Mouse (Mus musculus): ENCODE results near the gene Armh3. TPM values are rescaled to one million over a fixed set of nuclear protein-coding genes. Genes with fewer than 3 reads are reported as not detected.

Armh3 gene
- total RNA-seq, 4 experiments from 2014 or later = 20.7 to 22.8 (median 21.7) TPM

- DNase-seq (ENCODE audit: low spot score in 2 of 2) = no peak
Measured at GRCm38 (mm10) chr19:45991171-45991570, 7.1 kb downstream of the Armh3 start.

DNA sequence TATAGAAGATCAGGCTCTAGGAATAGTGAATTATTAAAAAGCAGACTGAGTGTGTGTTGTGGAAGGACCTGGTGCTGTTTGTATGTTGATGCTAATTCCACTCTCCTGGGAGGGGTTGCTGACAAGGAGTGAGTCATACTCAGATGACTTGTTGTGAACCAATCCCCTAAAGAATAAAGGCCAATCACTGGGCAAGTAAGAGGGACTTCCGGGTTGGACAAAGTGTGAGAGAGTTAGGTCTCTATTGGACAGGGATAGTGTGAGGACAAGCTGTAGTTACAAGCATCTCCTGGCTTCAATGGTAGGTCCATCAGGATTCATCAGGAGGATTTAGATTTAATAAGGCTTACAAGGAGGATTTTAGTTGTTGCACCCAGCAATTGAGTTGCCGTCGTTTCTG lies 10.1 kb downstream of the Armh3 start:
- DNase-seq (ENCODE audit: low spot score in 2 of 2) = no peak

DNA sequence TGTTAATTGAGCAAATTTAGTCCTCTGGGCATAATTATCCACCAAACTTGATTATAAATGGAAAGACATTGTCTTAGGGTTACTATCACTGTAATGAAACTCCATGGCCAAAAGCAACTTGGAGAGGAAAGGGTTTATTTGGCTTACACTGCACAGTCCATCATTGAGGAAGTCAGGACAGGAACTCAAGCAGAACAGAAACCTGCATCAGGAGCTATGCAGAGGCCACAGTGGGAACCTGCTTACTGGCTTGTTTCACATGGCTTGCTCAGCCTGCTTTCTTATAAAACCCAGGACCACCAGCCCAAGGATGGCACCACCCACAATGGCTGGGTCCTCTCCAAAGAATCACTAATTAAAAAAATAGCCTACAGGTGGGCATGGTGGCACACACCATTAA lies 13.9 kb downstream of the Armh3 start:
- no peak for DNase-seq (ENCODE audit: low spot score in 2 of 2)

- DNase-seq (ENCODE audit: low spot score in 2 of 2) = no peak
Measured at GRCm38 (mm10) chr19:45960770-45961169, 37.5 kb downstream of the Armh3 start.

GRCm38 (mm10) chr19:45956736-45957135 lies 41.6 kb downstream of the Armh3 start:
- peak in 1 of 2 experiments; percentile 66 for DNase-seq (ENCODE audit: low spot score in 2 of 2)

DNA sequence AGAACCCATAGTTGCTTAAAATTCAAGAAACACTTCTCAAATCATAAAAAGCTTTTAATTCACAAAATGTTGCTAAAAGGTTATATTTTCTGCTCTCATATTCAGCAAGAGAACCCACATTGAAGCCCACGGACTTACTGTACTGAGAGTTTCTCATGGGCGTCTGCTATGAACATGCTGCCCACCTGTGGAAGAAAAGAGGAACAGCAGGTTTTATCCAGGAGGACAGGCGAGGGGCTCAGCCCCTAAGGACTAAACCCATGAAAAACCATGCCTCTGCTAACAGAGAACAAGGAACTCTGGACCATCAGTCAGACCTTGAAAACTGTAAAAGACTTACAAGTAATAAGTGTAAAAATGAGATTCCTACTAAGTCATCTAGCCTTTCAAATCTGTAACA lies 45.0 kb downstream of the Armh3 start:
- no peak for DNase-seq (ENCODE audit: low spot score in 2 of 2)

- DNase-seq (ENCODE audit: low spot score in 2 of 2) = no peak
Measured at GRCm38 (mm10) chr19:45949236-45949635, 49.1 kb downstream of the Armh3 start.

DNA sequence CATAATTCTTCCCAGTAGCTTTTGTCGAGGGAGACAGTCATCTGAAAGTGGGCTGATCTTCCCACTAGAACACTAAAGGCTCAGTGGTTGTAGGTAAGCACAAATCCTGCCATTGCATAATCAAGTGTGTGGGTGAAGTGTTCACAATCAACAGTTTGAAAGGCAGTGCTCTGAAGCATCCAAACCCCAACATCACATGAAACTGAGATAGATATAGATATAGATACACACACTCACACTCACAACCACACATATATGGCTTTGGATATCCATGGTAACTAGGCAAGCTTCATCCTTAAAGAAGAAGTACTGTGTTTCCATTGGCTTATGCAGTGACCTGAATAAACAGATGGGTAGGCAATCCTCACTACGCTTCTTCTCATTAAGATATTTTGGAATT lies 50.5 kb downstream of the Armh3 start:
- DNase-seq (ENCODE audit: low spot score in 2 of 2) = peak in 1 of 2 experiments; percentile 76

DNA sequence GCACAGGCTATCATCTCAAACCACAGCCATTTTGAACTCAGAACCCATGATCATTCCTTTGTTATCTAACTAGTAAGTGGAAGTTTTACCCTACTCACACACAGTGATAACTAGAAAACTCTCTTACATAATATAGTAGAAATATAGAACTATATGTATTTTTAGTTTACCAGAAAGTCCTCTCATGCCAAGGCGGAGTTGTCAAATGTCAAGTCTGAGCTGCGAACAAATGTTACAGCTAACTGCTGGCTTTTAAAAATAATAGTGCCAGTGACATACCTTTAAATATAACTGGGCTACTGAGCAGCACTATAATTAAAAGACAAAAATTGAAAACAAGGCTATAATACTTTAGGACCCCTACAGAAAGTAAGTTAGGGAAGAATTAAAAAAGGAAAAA lies 51.0 kb downstream of the Armh3 start:
- DNase-seq (ENCODE audit: low spot score in 2 of 2) = no peak

DNA sequence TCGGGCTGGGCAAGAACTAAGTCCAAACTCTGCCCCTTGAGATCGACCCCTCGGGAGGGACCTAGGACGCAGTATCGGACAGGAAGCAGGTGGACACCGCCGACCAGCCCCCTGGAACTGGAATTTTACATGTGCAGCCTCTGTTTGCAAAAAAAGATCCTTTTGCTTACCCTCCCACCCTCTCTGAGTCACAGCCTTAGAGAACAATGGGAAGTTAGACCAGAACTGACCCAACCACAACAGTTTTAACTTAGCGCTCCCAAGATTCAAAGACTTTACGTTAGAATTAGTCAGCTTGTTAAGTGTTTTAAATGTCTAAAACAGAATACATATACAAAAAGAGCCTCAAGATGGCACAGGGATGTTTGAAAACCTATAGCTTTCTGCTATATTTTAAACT lies 51.7 kb downstream of the Armh3 start:
- DNase-seq (ENCODE audit: low spot score in 2 of 2) = no peak

GRCm38 (mm10) chr19:45945986-45946385 lies 52.3 kb downstream of the Armh3 start:
- DNase-seq (ENCODE audit: low spot score in 2 of 2) = peak in 1 of 2 experiments; percentile 36

- no peak for DNase-seq (ENCODE audit: low spot score in 2 of 2)
Measured at GRCm38 (mm10) chr19:45943758-45944157, 54.5 kb downstream of the Armh3 start.

GRCm38 (mm10) chr19:45938064-45938463 lies 60.2 kb downstream of the Armh3 start:
- DNase-seq (ENCODE audit: low spot score in 2 of 2) = no peak

DNA sequence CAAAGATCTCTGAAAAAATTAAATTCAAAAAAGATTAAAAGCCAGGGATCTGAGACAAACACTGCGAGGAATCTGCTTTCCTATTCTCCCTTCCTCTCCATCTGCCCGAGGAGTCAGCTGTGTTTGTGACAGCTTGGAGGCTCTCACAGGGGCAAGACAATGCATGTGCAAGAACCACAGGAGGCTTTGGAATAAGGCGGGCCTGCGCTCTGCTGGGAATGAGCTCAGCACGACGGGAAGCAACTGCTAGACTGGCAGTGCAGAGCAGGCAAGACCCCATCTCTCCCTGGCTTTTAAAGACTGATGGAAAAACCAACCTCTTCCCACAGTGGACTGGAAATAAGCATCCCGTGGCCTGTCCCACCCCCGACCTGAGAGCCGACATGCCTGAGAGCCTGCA lies 60.8 kb downstream of the Armh3 start:
- DNase-seq (ENCODE audit: low spot score in 2 of 2) = peak in 1 of 2 experiments; percentile 5

- DNase-seq (ENCODE audit: low spot score in 2 of 2) = no peak
Measured at GRCm38 (mm10) chr19:45927236-45927635, 71.1 kb downstream of the Armh3 start.

DNA sequence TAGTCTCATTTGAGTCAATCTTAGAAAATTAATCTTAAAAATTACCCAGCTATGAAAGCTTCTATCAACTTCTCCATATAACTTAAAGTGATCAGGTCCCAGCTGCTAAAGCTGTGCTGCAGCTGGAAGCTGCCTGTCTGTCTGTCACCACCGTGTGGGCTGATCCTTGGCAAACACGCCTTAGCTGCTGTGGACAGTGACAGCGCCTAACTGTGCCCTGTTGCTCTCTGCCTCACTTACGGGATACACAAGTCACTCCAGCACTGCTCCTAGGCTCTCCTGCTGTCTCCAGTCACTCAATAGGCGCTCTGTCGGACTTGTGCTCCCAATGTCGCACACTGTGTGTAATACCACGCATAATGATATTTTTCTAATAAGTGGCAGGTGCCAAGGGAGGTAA lies 71.9 kb downstream of the Armh3 start:
- no peak for DNase-seq (ENCODE audit: low spot score in 2 of 2)

DNA sequence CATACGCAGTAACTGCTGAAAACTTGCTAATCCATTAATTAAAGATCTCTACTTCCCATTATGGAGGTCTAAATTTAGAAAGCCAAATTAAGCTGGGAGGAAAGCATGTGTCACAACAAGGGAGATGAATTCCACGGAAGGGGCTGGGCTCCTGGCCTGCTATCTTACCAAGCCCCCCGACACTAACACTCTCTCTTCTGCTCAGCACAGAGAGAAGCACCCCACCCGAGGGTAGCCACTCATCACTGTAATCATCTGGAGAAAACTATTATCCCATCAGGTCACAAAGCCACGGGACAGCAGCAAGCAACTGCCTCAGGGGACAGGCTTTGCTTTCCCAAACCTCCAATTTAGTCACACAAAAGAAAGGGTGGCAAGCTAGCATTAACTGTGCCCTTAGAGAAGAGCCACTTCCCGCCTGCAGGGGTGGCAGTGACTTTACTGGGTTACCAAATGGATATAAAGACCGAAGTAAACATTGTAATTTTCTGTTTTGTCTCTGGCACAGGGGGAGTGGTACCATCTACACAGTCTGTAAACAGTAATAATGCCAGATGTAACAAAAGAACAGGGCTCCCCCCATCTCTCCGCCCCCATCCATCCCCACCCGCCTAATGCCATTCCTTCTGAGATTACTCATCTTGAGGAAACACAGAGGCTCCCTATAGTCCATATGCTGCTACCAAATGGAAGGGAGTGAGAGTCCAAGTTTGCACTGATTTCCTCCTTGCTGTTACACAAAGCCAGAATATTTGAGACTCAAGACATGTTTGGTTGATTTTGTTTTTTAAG lies 77.8 kb downstream of the Armh3 start:
- no peak for DNase-seq (ENCODE audit: low spot score in 2 of 2)

- peak in 1 of 2 experiments; percentile 39 for DNase-seq (ENCODE audit: low spot score in 2 of 2)
Measured at GRCm38 (mm10) chr19:45918406-45918805, 79.9 kb downstream of the Armh3 start.

DNA sequence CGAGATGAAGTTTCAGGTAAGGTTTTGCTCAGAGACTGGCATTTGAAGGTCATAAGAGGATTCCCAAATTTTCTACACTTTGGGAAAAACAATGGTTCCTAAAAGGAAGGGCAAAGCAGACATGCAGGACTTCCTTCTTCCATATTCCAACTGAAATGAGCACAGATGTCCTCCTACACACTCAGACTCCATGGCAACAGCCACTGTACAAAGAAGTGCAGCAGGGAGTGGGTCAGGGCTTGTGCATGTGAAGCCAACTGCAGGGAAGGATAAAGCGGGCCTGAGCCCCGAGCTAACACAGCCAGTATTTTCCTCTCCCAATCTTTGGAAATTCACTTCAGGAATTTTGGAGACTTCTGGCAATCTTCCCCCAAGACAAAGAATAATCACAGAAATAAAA lies 80.4 kb downstream of the Armh3 start:
- DNase-seq (ENCODE audit: low spot score in 2 of 2) = peak in 1 of 2 experiments; percentile 55

DNA sequence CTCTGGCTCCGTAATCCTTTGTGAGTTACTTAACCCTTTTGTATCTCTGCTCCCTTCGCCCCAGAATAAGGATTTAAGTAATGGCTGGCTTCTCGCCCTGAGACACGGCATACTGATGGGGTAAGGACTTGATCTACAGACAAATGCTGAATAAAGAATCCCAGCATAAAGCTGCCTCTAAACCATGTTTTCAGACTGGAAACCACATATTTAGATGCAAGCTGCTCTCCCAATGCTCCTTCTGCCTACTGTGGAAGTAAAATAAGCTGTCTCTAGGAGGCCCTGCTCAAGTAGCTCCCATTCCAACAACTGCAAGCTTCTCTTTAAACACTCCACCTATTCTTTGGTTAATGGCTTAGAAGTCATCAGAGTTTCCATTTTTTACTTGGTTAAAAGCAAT lies 81.8 kb downstream of the Armh3 start:
- DNase-seq (ENCODE audit: low spot score in 2 of 2) = no peak

- DNase-seq (ENCODE audit: low spot score in 2 of 2) = no peak
Measured at GRCm38 (mm10) chr19:45916026-45916425, 82.3 kb downstream of the Armh3 start.

DNA sequence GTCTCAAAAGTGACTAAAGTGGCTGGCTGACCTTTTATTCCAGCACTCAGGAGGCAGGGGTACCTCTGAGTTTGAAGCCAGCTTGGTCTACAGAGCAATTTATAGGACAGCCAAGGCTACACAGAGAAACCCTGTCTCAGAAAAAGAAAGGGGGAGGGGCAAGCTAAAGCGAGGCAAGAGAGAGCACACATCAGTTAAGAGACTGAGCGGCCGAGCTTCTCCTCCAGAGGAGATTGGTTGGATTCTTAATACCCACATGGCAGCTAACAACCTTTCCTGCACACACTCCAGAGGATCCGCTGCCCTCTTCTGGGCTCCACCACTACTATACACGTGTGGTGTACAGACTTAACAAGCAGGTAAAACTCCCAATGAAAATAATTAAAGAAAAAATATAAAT lies 85.3 kb downstream of the Armh3 start:
- no peak for DNase-seq (ENCODE audit: low spot score in 2 of 2)

DNA sequence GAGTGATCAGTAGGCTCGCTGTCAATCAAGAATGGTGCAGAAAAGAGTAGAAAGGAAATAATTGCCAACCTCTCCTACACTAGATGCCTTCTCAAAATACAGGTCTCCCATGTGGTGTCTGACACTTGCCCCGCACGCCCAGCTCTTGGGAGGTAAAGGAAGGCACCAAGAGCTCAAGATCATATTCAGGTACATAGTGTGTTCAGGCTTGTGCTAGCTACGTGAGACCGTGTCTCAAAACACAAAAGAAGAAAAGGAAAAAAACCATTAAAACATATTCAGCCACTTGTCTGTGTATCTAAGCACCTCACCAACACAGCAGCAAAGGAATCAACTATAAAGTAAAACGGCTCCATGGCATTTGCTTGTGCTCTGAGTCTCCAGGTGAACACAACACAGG lies 85.9 kb downstream of the Armh3 start:
- no peak for DNase-seq (ENCODE audit: low spot score in 2 of 2)

Data from left cerebral cortex, adult 8-10 months (tissue).